ENCODE assay signal across 9 mouse cellular contexts in the genomic region with DNA sequence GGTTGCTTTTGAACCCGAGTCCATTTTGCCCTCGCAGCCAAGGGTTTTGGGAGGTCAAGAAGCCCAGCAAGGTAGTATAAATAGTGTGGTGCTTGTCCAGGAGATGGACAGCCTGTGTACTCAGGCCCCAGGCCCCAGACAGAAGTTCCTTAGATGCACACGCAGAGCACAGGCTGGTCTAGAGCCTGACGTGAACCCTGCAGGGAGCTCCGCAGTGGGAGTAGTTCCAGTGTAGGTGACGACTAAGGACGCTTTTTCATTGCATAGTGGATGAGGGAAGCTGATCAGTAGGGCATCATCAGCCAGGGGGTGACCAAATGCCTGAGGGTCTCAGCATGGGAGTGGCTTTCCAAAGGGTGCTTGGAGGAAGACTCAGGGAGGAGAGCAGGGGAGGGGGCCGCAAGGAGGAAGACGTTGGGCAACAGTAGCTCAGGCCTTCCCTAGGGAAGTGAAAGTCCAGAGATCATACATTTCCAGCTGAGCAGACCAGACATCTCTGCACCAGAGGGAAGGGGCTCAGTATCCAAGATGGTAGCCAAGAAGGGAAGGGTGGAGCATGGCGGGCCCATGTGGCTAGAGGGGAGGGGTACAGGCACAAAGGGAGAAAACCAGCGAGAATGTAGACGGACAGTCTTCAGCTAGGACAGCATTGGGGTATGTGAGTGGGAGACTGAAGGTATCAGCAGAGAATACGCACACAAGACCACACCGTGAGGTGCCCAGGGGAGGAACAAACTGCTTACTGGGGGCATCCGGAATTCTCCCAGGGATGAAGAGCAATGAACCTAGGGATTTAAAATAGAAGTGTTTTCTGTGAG. TPM values are rescaled to one million over a fixed set of nuclear protein-coding genes. Genes with fewer than 3 reads are reported as not detected.
A peak's percentile ranks its signal among the peaks of the same experiment; 100 is the strongest.
DNase-seq lines count a peak whose midpoint lies in the region; ATAC-seq lines count a peak whose summit lies in the region.
"Had no signal": no experiment of that assay in that cellular context is flagged by ENCODE, and none has a peak within 500 bp of the region (broad histone marks: within the 10 kb centered on the region; RNA-seq: fewer than 3 reads in every experiment).

No protein-coding gene starts in this region.

- H3K4me2 ChIP-seq in lung, embryonic 15.5 days, result peak overlapping the region; percentile 91
- peak overlapping the region; percentile 81 for H3K4me2 ChIP-seq in embryonic facial prominence, embryonic 14.5 days (ENCODE audit: low read depth, low read length)
- H3K4me2 ChIP-seq in neural tube, embryonic 15.5 days, result peak overlapping the region; percentile 95

- intact Hi-C loops in left cerebral cortex, postnatal 36 days (cut with DNase I), result no loop called here
- intact Hi-C loops in left cerebral cortex, postnatal 25 days (cut with DNase I), result no loop called here

- 29% methylated on average over 15 of the region's 15 CpGs for WGBS in lung, embryonic 15.5 days
- 35% methylated on average over 15 of the region's 15 CpGs for WGBS in embryonic facial prominence, embryonic 14.5 days
- WGBS in limb, embryonic 10.5 days, result 35% methylated on average over 15 of the region's 15 CpGs
- 22% methylated on average over 15 of the region's 15 CpGs for WGBS in neural tube, embryonic 15.5 days

- peak overlapping the region; percentile 80 for H3K4me3 ChIP-seq in lung, embryonic 15.5 days
- H3K4me3 ChIP-seq in embryonic facial prominence, embryonic 14.5 days (ENCODE audit: low read depth, low read length), result peak overlapping the region; percentile 93
- peak overlapping the region; percentile 78 for H3K4me3 ChIP-seq in limb, embryonic 10.5 days
- H3K4me3 ChIP-seq in neural tube, embryonic 15.5 days (replicated peaks), result peak overlapping the region; percentile 61

- H3K27me3 ChIP-seq in lung, embryonic 15.5 days, result no peaks in the 10 kb centered on the region; the same call in 1 of the 2 replicates
- no peaks in the 10 kb centered on the region for H3K27me3 ChIP-seq in embryonic facial prominence, embryonic 14.5 days (replicated peaks; ENCODE audit: control insufficient read depth, insufficient read depth, low read length)
- H3K27me3 ChIP-seq in limb, embryonic 10.5 days (ENCODE audit: low read depth, poor library complexity, severe bottlenecking), result no peaks in the 10 kb centered on the region
- no peaks in the 10 kb centered on the region for H3K27me3 ChIP-seq in neural tube, embryonic 15.5 days (replicated peaks)

- peak; percentile 15; the same call in 1 of the 2 replicates for ATAC-seq in lung, embryonic 15.5 days (ENCODE audit: borderline replicate concordance, extremely low read depth, low FRiP score, low TSS enrichment)
- ATAC-seq in embryonic facial prominence, embryonic 14.5 days (ENCODE audit: low read depth), result no peak
- peak; percentile 15 for ATAC-seq in neural tube, embryonic 15.5 days (ENCODE audit: low FRiP score)
- ATAC-seq in monocyte, adult 5-6 weeks (replicated peaks; ENCODE audit: insufficient number of reproducible peaks, low FRiP score, low TSS enrichment, poor library complexity, severe bottlenecking), result no peak

- peaks cover 12% of the 10 kb centered on the region for H3K4me1 ChIP-seq in lung, embryonic 15.5 days
- 0 out of 2 replicates have a peak, but pooled peaks cover 4% of the 10 kb centered on the region for H3K4me1 ChIP-seq in embryonic facial prominence, embryonic 14.5 days (ENCODE audit: control insufficient read depth, insufficient read depth, low read length)
- H3K4me1 ChIP-seq in limb, embryonic 10.5 days, result peaks cover 23% of the 10 kb centered on the region
- H3K4me1 ChIP-seq in neural tube, embryonic 15.5 days, result peaks cover 33% of the 10 kb centered on the region

- H3K9ac ChIP-seq in lung, embryonic 15.5 days, result peak overlapping the region; percentile 65
- peak overlapping the region; percentile 88 for H3K9ac ChIP-seq in embryonic facial prominence, embryonic 14.5 days (ENCODE audit: low read depth, low read length)
- peak overlapping the region; percentile 76 for H3K9ac ChIP-seq in neural tube, embryonic 15.5 days (replicated peaks)

- peak overlapping the region; percentile 8; the same call in 1 of the 2 replicates for H3K27ac ChIP-seq in lung, embryonic 15.5 days
- H3K27ac ChIP-seq in embryonic facial prominence, embryonic 14.5 days (replicated peaks; ENCODE audit: low read depth, low read length), result no peak overlapping the region
- H3K27ac ChIP-seq in limb, embryonic 10.5 days, result peak overlapping the region; percentile 96
- H3K27ac ChIP-seq in neural tube, embryonic 15.5 days (replicated peaks), result peak overlapping the region; percentile 94

- no peaks in the 10 kb centered on the region for H3K9me3 ChIP-seq in lung, embryonic 15.5 days
- no peaks in the 10 kb centered on the region for H3K9me3 ChIP-seq in embryonic facial prominence, embryonic 14.5 days (ENCODE audit: control insufficient read depth, low read length)
- no peaks in the 10 kb centered on the region for H3K9me3 ChIP-seq in limb, embryonic 10.5 days (replicated peaks)
- no peaks in the 10 kb centered on the region for H3K9me3 ChIP-seq in neural tube, embryonic 15.5 days (replicated peaks)

- H3K36me3 ChIP-seq in lung, embryonic 15.5 days, result 0 out of 2 replicates have a peak, but pooled peaks cover 6% of the 10 kb centered on the region
- H3K36me3 ChIP-seq in embryonic facial prominence, embryonic 14.5 days (ENCODE audit: control insufficient read depth, insufficient read depth, low read length), result no peaks in the 10 kb centered on the region
- H3K36me3 ChIP-seq in limb, embryonic 10.5 days, result peaks cover 33% of the 10 kb centered on the region
- peaks cover 12% of the 10 kb centered on the region for H3K36me3 ChIP-seq in neural tube, embryonic 15.5 days

- DNase-seq in lung, postnatal 10 days, result no peak
- DNase-seq in embryonic facial prominence, embryonic 14.5 days (ENCODE audit: low spot score), result no peak
- DNase-seq in limb, embryonic 10.5 days (ENCODE audit: low spot score), result no peak
- DNase-seq in left cerebral cortex, postnatal 36 days (ENCODE audit: low spot score in 2 of 2), result no peak
- DNase-seq in left cerebral cortex, postnatal 25 days (ENCODE audit: low spot score in 2 of 2), result no peak

RNA-seq across cellular contexts. Expression of gene Tpgs1, which starts 1.1 kb away (rescaled TPM):
- polyA plus RNA-seq in lung, embryonic 15.5 days (2015; fragmentation: Nextera tagmentation; extraction: Ambion mirVana), result 61.7 and 65.9 TPM in 2 replicates
- polyA plus RNA-seq in embryonic facial prominence, embryonic 14.5 days (2014; fragmentation: Nextera tagmentation; extraction: Ambion mirVana), result 58.7 and 65.3 TPM in 2 replicates
- polyA plus RNA-seq in limb, embryonic 10.5 days (2016; fragmentation: Nextera tagmentation; extraction: Ambion mirVana), result 68.0 and 73.0 TPM in 2 replicates
- 109 and 115 TPM in 2 replicates for polyA plus RNA-seq in neural tube, embryonic 15.5 days (2015; fragmentation: Nextera tagmentation; extraction: Ambion mirVana)
- total RNA-seq in monocyte, adult 5-6 weeks (2017), result 8.9 to 28.4 TPM (median 25.4 TPM) in 3 replicates
- total RNA-seq in left cerebral cortex, postnatal 36 days (2021), result 10 to 100 TPM; 71.4 to 91.6 TPM
- 10 to 100 TPM; 82.0 to 82.8 TPM for total RNA-seq in left cerebral cortex, postnatal 25 days (2021)

RNA-seq across cellular contexts. Expression of gene Madcam1, which starts 5.9 kb away (rescaled TPM):
- 0.89 and 1.3 TPM in 2 replicates for polyA plus RNA-seq in lung, embryonic 15.5 days (2015; fragmentation: Nextera tagmentation; extraction: Ambion mirVana)
- 8.5 and 11.6 TPM in 2 replicates for polyA plus RNA-seq in embryonic facial prominence, embryonic 14.5 days (2014; fragmentation: Nextera tagmentation; extraction: Ambion mirVana)
- 3.7 and 6.4 TPM in 2 replicates for polyA plus RNA-seq in limb, embryonic 10.5 days (2016; fragmentation: Nextera tagmentation; extraction: Ambion mirVana)
- polyA plus RNA-seq in neural tube, embryonic 15.5 days (2015; fragmentation: Nextera tagmentation; extraction: Ambion mirVana), result 1.0 and 4.1 TPM in 2 replicates
- not detected in 3 replicates for total RNA-seq in monocyte, adult 5-6 weeks (2017)
- not detected for total RNA-seq in left cerebral cortex, postnatal 36 days (2021)
- not detected for total RNA-seq in left cerebral cortex, postnatal 25 days (2021)
- total RNA-seq: common myeloid progenitor, adult 5-6 weeks had no signal

RNA-seq across cellular contexts. Expression of gene Cdc34, which starts 11.7 kb away (rescaled TPM):
- polyA plus RNA-seq in lung, embryonic 15.5 days (2015; fragmentation: Nextera tagmentation; extraction: Ambion mirVana), result 79.5 and 82.0 TPM in 2 replicates
- 106 TPM in 2 replicates for polyA plus RNA-seq in embryonic facial prominence, embryonic 14.5 days (2014; fragmentation: Nextera tagmentation; extraction: Ambion mirVana)
- polyA plus RNA-seq in limb, embryonic 10.5 days (2016; fragmentation: Nextera tagmentation; extraction: Ambion mirVana), result 209 and 259 TPM in 2 replicates
- 83.0 and 83.4 TPM in 2 replicates for polyA plus RNA-seq in neural tube, embryonic 15.5 days (2015; fragmentation: Nextera tagmentation; extraction: Ambion mirVana)
- 76.0 to 109 TPM (median 89.7 TPM) in 3 replicates for total RNA-seq in monocyte, adult 5-6 weeks (2017)
- total RNA-seq in left cerebral cortex, postnatal 36 days (2021), result 10 to 100 TPM; 76.2 to 90.0 TPM
- total RNA-seq in left cerebral cortex, postnatal 25 days (2021), result 10 to 100 TPM; 75.9 to 78.0 TPM

RNA-seq across cellular contexts. Expression of gene Gzmm, which starts 18.5 kb away (rescaled TPM):
- polyA plus RNA-seq in lung, embryonic 15.5 days (2015; fragmentation: Nextera tagmentation; extraction: Ambion mirVana), result 0.86 and 0.89 TPM in 2 replicates
- polyA plus RNA-seq in embryonic facial prominence, embryonic 14.5 days (2014; fragmentation: Nextera tagmentation; extraction: Ambion mirVana), result 0.31 and 0.51 TPM in 2 replicates
- polyA plus RNA-seq in limb, embryonic 10.5 days (2016; fragmentation: Nextera tagmentation; extraction: Ambion mirVana), result 0.76 and 0.94 TPM in 2 replicates
- 1.1 TPM in 2 replicates for polyA plus RNA-seq in neural tube, embryonic 15.5 days (2015; fragmentation: Nextera tagmentation; extraction: Ambion mirVana)
- 0.29 to 17.0 TPM (median 3.0 TPM) in 3 replicates for total RNA-seq in monocyte, adult 5-6 weeks (2017)
- total RNA-seq in left cerebral cortex, postnatal 36 days (2021), result 1 to 10 TPM; 1.8 to 2.0 TPM
- 1 to 10 TPM; 1.5 to 2.4 TPM for total RNA-seq in left cerebral cortex, postnatal 25 days (2021)

RNA-seq across cellular contexts. Expression of gene Odf3l2, which starts 24.7 kb away (rescaled TPM):
- polyA plus RNA-seq in lung, embryonic 15.5 days (2015; fragmentation: Nextera tagmentation; extraction: Ambion mirVana), result not detected in 2 replicates
- not detected in 2 replicates for polyA plus RNA-seq in embryonic facial prominence, embryonic 14.5 days (2014; fragmentation: Nextera tagmentation; extraction: Ambion mirVana)
- polyA plus RNA-seq in limb, embryonic 10.5 days (2016; fragmentation: Nextera tagmentation; extraction: Ambion mirVana), result not detected in 2 replicates
- 0.14 and 0.17 TPM in 2 replicates for polyA plus RNA-seq in neural tube, embryonic 15.5 days (2015; fragmentation: Nextera tagmentation; extraction: Ambion mirVana)
- total RNA-seq in monocyte, adult 5-6 weeks (2017), result not detected in 3 replicates
- under 1 TPM; 0.25 to 0.63 TPM for total RNA-seq in left cerebral cortex, postnatal 36 days (2021)
- under 1 TPM; 0.34 to 0.57 TPM for total RNA-seq in left cerebral cortex, postnatal 25 days (2021)
- total RNA-seq: common myeloid progenitor, adult 5-6 weeks had no signal

Comparison
In these comparisons a context has a peak if more than half of its experiments do, and no peak if none do; other contexts are left out.
1. ATAC-seq: peak in lung, embryonic 15.5 days (single experiment) and neural tube, embryonic 15.5 days (single experiment); none in embryonic facial prominence, embryonic 14.5 days (single experiment) and monocyte, adult 5-6 weeks (single experiment).
2. Peak in every context shown above with its lines, with median percentiles within 50 percentile points of each other: H3K4me2 ChIP-seq, H3K4me3 ChIP-seq and H3K9ac ChIP-seq.